Mouse (Mus musculus): Measurements from ENCODE around the gene Sec1.
A peak's percentile ranks its signal among the peaks of the same experiment; 100 is the strongest.

Gene Sec1

GRCm38 (mm10) chr7:45641391-45642040 lies 52.7 kb downstream of the Sec1 start:
- no peak for DNase-seq (ENCODE audit: low spot score in 2 of 2)

GRCm38 (mm10) chr7:45640191-45640957 lies 53.8 kb downstream of the Sec1 start:
- DNase-seq (ENCODE audit: low spot score in 2 of 2) = no peak

- DNase-seq (ENCODE audit: low spot score in 2 of 2) = no peak
Observed at GRCm38 (mm10) chr7:45639561-45640027, 54.6 kb downstream of the Sec1 start, which contains the start of gene Mamstr. Gene Mamstr (plus strand): TSS chr7:45639977.

GRCm38 (mm10) chr7:45638623-45639401 lies 55.4 kb downstream of the Sec1 start:
- DNase-seq (ENCODE audit: low spot score in 2 of 2) = peak; percentile 92 to 98

- DNase-seq (ENCODE audit: low spot score in 2 of 2) = no peak
Observed at GRCm38 (mm10) chr7:45637710-45638109, 56.5 kb downstream of the Sec1 start.

DNA sequence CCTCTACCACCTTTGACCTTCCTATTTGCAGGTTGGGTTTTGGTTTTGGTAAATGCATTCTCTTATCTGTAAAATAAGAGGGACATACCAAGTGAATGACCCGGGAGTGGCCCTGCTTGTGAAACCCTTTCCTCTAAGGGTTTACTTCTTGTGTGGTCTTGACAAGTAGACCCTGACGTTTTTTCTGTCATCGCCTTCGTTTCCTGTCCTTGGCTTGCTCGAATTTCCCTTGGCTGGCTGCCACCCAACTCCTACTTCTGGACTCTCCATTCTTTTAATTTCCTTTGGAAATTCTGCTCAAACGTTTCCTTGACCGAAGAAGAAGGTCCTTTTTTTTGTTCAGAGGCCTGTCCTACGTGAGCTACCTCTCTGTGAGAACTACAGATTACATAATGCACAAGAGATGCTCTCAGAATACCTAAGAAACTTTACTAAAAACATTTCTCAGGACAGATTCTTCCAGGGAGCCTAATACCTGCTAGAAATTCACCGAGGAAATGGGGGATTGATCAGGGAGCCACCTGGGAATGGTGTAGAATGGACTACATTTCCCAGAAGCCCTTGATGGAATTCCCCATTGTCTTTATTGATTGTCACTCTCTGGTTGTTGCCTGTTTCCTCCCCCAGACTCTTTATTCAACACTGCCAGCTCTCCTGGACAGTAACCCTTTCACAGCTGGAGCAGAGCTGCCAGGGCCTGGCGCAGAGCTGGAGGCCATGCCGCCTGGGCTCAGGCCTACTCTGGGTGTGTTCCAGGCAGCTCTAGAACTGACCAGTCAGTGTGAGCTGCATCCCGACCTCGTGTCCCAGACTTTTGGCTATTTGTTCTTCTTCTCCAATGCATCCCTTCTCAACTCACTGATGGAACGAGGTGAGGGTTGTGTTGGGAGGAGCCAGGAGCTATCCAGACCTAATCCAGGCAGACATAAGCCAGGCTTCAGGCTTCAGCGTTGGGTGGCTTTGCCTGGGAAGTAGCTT lies 58.2 kb downstream of the Sec1 start:
- no peak for DNase-seq (ENCODE audit: low spot score in 2 of 2)

GRCm38 (mm10) chr7:45634946-45635681 lies 59.1 kb downstream of the Sec1 start:
- DNase-seq (ENCODE audit: low spot score in 2 of 2) = no peak

DNA sequence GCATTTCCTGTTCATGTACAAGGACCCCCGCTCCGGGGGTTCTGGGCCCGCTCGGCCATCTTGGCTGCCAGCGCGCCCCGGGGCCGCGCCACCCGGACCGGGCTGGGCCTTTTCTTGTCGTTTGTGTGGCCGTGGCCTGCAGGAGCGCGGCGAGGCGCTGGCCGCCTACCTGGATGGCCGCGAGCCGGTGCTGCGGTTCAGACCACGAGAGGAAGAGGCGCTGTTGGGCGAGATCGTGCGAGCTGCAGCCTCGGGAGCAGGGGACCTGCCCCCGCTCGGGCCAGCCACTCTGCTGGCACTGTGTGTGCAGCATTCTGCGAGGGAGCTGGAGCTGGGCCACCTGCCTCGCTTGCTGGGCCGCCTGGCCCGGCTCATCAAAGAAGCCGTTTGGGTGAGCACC lies 61.7 kb downstream of the Sec1 start:
- DNase-seq (ENCODE audit: low spot score in 2 of 2) = peak; percentile 37 to 40

GRCm38 (mm10) chr7:45630064-45630907 lies 63.9 kb downstream of the Sec1 start:
- DNase-seq (ENCODE audit: low spot score in 2 of 2) = no peak

DNA sequence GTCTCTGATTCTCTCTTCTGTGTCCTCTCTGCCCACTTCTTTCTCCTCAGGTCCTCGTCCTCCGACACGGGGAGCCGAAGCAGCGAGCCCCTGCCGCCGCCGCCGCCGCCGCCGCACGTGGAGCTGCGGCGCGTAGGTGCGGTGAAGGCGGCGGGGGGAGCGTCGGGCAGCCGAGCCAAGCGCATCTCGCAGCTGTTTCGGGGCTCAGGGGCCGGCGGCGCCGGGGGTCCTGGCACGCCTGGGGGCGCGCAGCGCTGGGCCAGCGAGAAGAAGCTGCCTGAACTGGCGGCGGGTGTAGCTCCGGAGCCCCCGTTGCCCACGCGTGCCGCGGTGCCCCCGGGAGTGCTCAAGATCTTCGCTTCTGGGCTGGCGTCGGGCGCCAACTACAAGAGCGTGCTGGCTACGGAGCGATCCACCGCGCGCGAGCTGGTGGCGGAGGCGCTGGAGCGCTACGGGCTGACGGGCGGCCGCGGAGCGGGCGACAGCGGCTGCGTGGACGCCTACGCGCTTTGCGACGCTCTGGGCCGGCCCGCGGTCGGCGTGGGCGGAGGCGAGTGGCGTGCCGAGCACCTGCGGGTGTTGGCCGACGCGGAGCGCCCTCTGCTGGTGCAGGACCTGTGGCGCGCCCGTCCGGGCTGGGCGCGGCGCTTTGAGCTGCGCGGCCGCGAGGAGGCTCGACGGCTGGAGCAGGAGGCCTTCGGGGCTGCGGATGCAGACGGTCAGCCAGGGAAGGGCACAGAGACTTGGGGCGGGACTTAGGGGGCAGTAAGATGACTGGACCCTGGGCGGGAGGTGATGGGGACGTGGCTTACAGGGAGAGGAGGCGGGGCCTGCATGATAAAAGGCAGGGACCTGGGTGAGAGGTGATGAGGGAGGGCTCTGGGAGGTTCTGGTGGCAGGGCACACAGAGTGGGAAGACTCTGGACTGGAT lies 65.6 kb downstream of the Sec1 start:
- DNase-seq (ENCODE audit: low spot score in 2 of 2) = peak; percentile 76 to 80
